Mouse (Mus musculus) heart, adult 2 months (tissue): ENCODE measurements at regions not wholly inside any gene's neighbourhood (a gene's known extent, or its start where the extent isn't known, plus 50 kb on each side); places are given as distances from the start of the nearest gene placed in this dataset.

Source experiments
- DNase-seq, 2 experiments: peaks; one replicate each; pipeline ENCODE4 v3.0.0; 2021
- H3K27ac ChIP-seq: fragments of 200-600 bp; 2 replicates; pipeline ENCODE4 v1.8.1; 2022
- H3K27me3 ChIP-seq: fragments of 200-500 bp; 2 replicates; pipeline ENCODE4 v1.6.1; 2012; ENCODE audit warnings: mild to moderate bottlenecking, low read length, inconsistent platforms, mixed read lengths; ENCODE audit not compliant: control insufficient read depth, insufficient read depth
- H3K36me3 ChIP-seq: fragments of 200-500 bp; 2 replicates; pipeline ENCODE4 v1.6.1; 2012; ENCODE audit warnings: low read length, inconsistent platforms; ENCODE audit not compliant: control insufficient read depth, insufficient read depth
- H3K4me1 ChIP-seq: fragments of 200-500 bp; 2 replicates; pipeline ENCODE4 v1.6.1; 2011; ENCODE audit warnings: low read length; ENCODE audit not compliant: control insufficient read depth, insufficient read depth
- H3K4me3 ChIP-seq: fragments of 200-600 bp; 2 replicates; pipeline ENCODE4 v1.8.1; 2022
- H3K79me2 ChIP-seq: fragments of 200-500 bp; replicated peaks from 2 replicates; pipeline ENCODE4 v1.6.1; 2012; ENCODE audit warnings: mild to moderate bottlenecking, inconsistent platforms, low read length, moderate library complexity, mixed read lengths; ENCODE audit not compliant: control insufficient read depth, insufficient read depth
- H3K9ac ChIP-seq: fragments of 200-500 bp; 2 replicates; pipeline ENCODE4 v1.6.1; 2012; ENCODE audit warnings: low read depth, mild to moderate bottlenecking, control low read depth, inconsistent platforms, low read length, mixed read lengths
- CTCF ChIP-seq: fragments of 200-600 bp; IDR thresholded peaks from 2 replicates; pipeline ENCODE4 v1.8.1; 2022; ENCODE audit warnings: antibody characterized with exemption, mild to moderate bottlenecking, moderate library complexity
- EP300 ChIP-seq: fragments of 200-500 bp; IDR thresholded peaks from 2 replicates; pipeline ENCODE4 v1.6.1; 2011; ENCODE audit warnings: low read depth, low read length, control low read depth; ENCODE audit not compliant: insufficient read depth
- POLR2A ChIP-seq: fragments of 200-500 bp; IDR thresholded peaks from 2 replicates; pipeline ENCODE4 v1.6.1; 2011; ENCODE audit warnings: mild to moderate bottlenecking, low read depth, low read length, control low read depth; ENCODE audit not compliant: insufficient read depth
- WGBS: fragments of 180-500 bp; shearing (Covaris S2); methylation state at CpG from one replicate; pipeline ENCODE4 v1.1.7; 2018; 5-methylcytosine and 5-hydroxymethylcytosine counted together
- intact Hi-C: fragments of 180-260 bp; cut with DNase I; formaldehyde crosslinking; loops from one replicate; pipeline ENCODE4 v1.15.1; 2025

GRCm38 (mm10) chr1:177561716-177562588 lies 119.8 kb downstream of the Zbtb18 start:
- no peaks in the 10 kb centered on the region for H3K36me3 ChIP-seq
- intact Hi-C loops, result no loop called here
- no peak for DNase-seq
- H3K27ac ChIP-seq, result no peak overlapping the region
- H3K27me3 ChIP-seq, result no peaks in the 10 kb centered on the region
- no peaks in the 10 kb centered on the region for H3K4me1 ChIP-seq
- WGBS, result 79% methylated on average over 17 of the region's 17 CpGs
- H3K4me3 ChIP-seq, result no peak overlapping the region
- no peak overlapping the region for H3K9ac ChIP-seq
- H3K79me2 ChIP-seq, result no peaks in the 10 kb centered on the region
- TF ChIP-seq POLR2A (no peak), EP300 (no peak), CTCF (no peak)

GRCm38 (mm10) chr1:177562589-177562912 lies 120.4 kb downstream of the Zbtb18 start:
- intact Hi-C loops, result no loop called here
- no peaks in the 10 kb centered on the region for H3K27me3 ChIP-seq
- H3K9ac ChIP-seq, result no peak overlapping the region
- 81% methylated on average over 5 of the region's 5 CpGs for WGBS
- no peaks in the 10 kb centered on the region for H3K36me3 ChIP-seq
- H3K4me3 ChIP-seq, result no peak overlapping the region
- no peak for TF ChIP-seq EP300
- TF ChIP-seq POLR2A, result no peak
- no peak for TF ChIP-seq CTCF
- H3K27ac ChIP-seq, result no peak overlapping the region
- no peaks in the 10 kb centered on the region for H3K4me1 ChIP-seq
- no peak for DNase-seq
- no peaks in the 10 kb centered on the region for H3K79me2 ChIP-seq

GRCm38 (mm10) chr1:177565678-177566077 lies 123.5 kb downstream of the Zbtb18 start:
- Histone ChIP-seq H3K4me3 (no peak overlapping the region), H3K4me1 (no peaks in the 10 kb centered on the region), H3K9ac (no peak overlapping the region), H3K27me3 (no peaks in the 10 kb centered on the region), H3K36me3 (no peaks in the 10 kb centered on the region), H3K27ac (no peak overlapping the region), H3K79me2 (no peaks in the 10 kb centered on the region)
- no peak for TF ChIP-seq EP300
- TF ChIP-seq POLR2A, result no peak
- TF ChIP-seq CTCF, result no peak
- intact Hi-C loops, result no loop called here
- WGBS, result 85% methylated on average over 3 of the region's 3 CpGs
- DNase-seq, result no peak

- Histone ChIP-seq H3K4me3 (no peak overlapping the region), H3K9ac (no peak overlapping the region), H3K27me3 (no peaks in the 10 kb centered on the region), H3K36me3 (no peaks in the 10 kb centered on the region), H3K4me1 (no peaks in the 10 kb centered on the region), H3K79me2 (no peaks in the 10 kb centered on the region), H3K27ac (no peak overlapping the region)
- TF ChIP-seq POLR2A (no peak), EP300 (no peak), CTCF (no peak)
- no peak for DNase-seq
- intact Hi-C loops, result no loop called here
- 52% methylated on average over 9 of the region's 9 CpGs for WGBS
Measured at GRCm38 (mm10) chr1:177568056-177568816, 126.1 kb downstream of the Zbtb18 start.

GRCm38 (mm10) chr1:177569572-177569971 lies 127.4 kb downstream of the Zbtb18 start:
- H3K27me3 ChIP-seq, result no peaks in the 10 kb centered on the region
- no peak overlapping the region for H3K9ac ChIP-seq
- no peak for DNase-seq
- no peaks in the 10 kb centered on the region for H3K4me1 ChIP-seq
- TF ChIP-seq POLR2A, result no peak
- no peak for TF ChIP-seq EP300
- TF ChIP-seq CTCF, result no peak
- H3K27ac ChIP-seq, result no peak overlapping the region
- H3K79me2 ChIP-seq, result no peaks in the 10 kb centered on the region
- intact Hi-C loops, result no loop called here
- no peak overlapping the region for H3K4me3 ChIP-seq
- WGBS, result 85% methylated on average over 6 of the region's 6 CpGs
- H3K36me3 ChIP-seq, result no peaks in the 10 kb centered on the region

- no peaks in the 10 kb centered on the region for H3K79me2 ChIP-seq
- WGBS, result 82% methylated on average over 17 of the region's 17 CpGs
- no peak for TF ChIP-seq CTCF
- TF ChIP-seq EP300, result no peak
- no peak for TF ChIP-seq POLR2A
- H3K4me3 ChIP-seq, result no peak overlapping the region
- H3K27ac ChIP-seq, result no peak overlapping the region
- no peaks in the 10 kb centered on the region for H3K4me1 ChIP-seq
- intact Hi-C loops, result no loop called here
- DNase-seq, result no peak
- H3K27me3 ChIP-seq, result no peaks in the 10 kb centered on the region
- no peak overlapping the region for H3K9ac ChIP-seq
- H3K36me3 ChIP-seq, result no peaks in the 10 kb centered on the region
Measured at GRCm38 (mm10) chr1:177573017-177573725, 131.0 kb downstream of the Zbtb18 start.
